Mouse (Mus musculus): ENCODE data around the gene Hist1h1e. TPM values are rescaled to one million over a fixed set of nuclear protein-coding genes. Genes with fewer than 3 reads are reported as not detected.
A peak's percentile ranks its signal among the peaks of the same experiment; 100 is the strongest.
"Not testable (repeated sequence)": the region's sequence is repeated elsewhere in the genome, so short reads cannot be mapped to it uniquely, and the experiment has no call there.

Gene Hist1h1e
- polyA plus RNA-seq, 1 experiment from 2014 or later = 12.2 TPM

- Histone ChIP-seq H3K27ac (replicated peaks) (peak overlapping the region; percentile 73), H3K27me3 (replicated peaks) (no peaks in the 10 kb centered on the region), H3K4me2 (peak overlapping the region; percentile 80), H3K36me3 (no peaks in the 10 kb centered on the region), H3K4me3 (peak overlapping the region; percentile 57), H3K4me1 (peaks cover 42% of the 10 kb centered on the region), H3K9ac (peak overlapping the region; percentile 87), H3K9me3 (no peaks in the 10 kb centered on the region)
- WGBS = 60% methylated on average over 6 of the region's 6 CpGs
- ATAC-seq (ENCODE audit: extremely low read depth, insufficient number of reproducible peaks, low FRiP score, low TSS enrichment) = no peak
These were observed 45.3 kb downstream of the Hist1h1e start for GRCm38 (mm10) chr13:23576906-23577639.

- peaks cover 41% of the 10 kb centered on the region for H3K4me1 ChIP-seq
- no peak for ATAC-seq (ENCODE audit: extremely low read depth, insufficient number of reproducible peaks, low FRiP score, low TSS enrichment)
- no peaks in the 10 kb centered on the region for H3K9me3 ChIP-seq
- peak overlapping the region; percentile 73 for H3K27ac ChIP-seq (replicated peaks)
- H3K4me2 ChIP-seq = peak overlapping the region; percentile 80
- H3K4me3 ChIP-seq = peak overlapping the region; percentile 57
- no peaks in the 10 kb centered on the region for H3K27me3 ChIP-seq (replicated peaks)
- H3K9ac ChIP-seq = peak overlapping the region; percentile 87
- H3K36me3 ChIP-seq = no peaks in the 10 kb centered on the region
- 22% methylated on average over 7 of the region's 7 CpGs for WGBS
These were observed 45.9 kb downstream of the Hist1h1e start for GRCm38 (mm10) chr13:23576351-23576881.

GRCm38 (mm10) chr13:23575864-23576313 lies 46.5 kb downstream of the Hist1h1e start:
- Histone ChIP-seq H3K9ac (peak overlapping the region; percentile 87), H3K4me3 (peak overlapping the region; percentile 57), H3K27ac (replicated peaks) (peak overlapping the region; percentile 73), H3K4me2 (peak overlapping the region; percentile 80), H3K4me1 (peaks cover 39% of the 10 kb centered on the region)
- H3K36me3 ChIP-seq; H3K27me3 ChIP-seq (replicated peaks); ATAC-seq (ENCODE audit: extremely low read depth, insufficient number of reproducible peaks, low FRiP score, low TSS enrichment); H3K9me3 ChIP-seq: not testable (repeated sequence)
- 1% methylated on average over 11 of the region's 40 CpGs for WGBS

DNA sequence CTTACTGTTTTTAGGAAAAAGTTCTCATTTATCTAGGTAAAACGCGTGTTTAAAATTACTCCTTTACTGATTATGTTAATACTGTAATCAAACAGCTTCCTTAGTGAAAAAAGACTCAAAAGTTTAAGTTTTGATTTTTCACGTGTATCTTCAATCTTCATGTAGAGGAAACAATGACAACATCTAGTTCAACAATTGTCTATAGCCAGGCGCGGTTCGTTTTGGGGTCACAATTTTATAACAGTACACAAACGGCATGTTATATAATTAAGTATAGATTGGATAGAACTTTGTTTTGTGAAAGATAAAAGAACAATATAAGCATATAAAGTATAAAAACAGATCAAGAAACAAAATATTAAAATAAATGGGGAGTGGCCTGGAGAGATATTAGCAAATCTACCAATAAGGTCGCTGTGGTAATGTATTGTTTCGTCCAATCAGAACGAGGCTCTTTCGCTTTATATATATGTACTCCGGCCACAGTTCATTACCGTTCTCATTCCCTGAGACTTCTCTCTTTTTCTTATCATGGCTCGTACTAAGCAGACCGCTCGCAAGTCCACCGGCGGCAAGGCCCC lies 47.0 kb downstream of the Hist1h1e start, which contains the start of gene Hist1h3d:
Gene Hist1h3d, plus strand, starts transcription at position 493 of the 581 bp plus-strand sequence.
- Histone ChIP-seq H3K9ac (peak within 1 kb of the TSS; percentile 87), H3K36me3 (no peaks in the 10 kb centered on the region), H3K27ac (replicated peaks) (peak within 1 kb of the TSS; percentile 84), H3K27me3 (replicated peaks) (no peaks in the 10 kb centered on the region), H3K9me3 (no peaks in the 10 kb centered on the region), H3K4me2 (peak within 1 kb of the TSS; percentile 80), H3K4me3 (peak within 1 kb of the TSS; percentile 57), H3K4me1 (peaks cover 36% of the 10 kb centered on the region)
- 3% methylated on average over 18 of the region's 18 CpGs for WGBS
- no peak for ATAC-seq (ENCODE audit: extremely low read depth, insufficient number of reproducible peaks, low FRiP score, low TSS enrichment)

GRCm38 (mm10) chr13:23574546-23575170 lies 47.7 kb downstream of the Hist1h1e start:
- Histone ChIP-seq H3K27ac (replicated peaks) (peak overlapping the region; percentile 96), H3K9ac (peak overlapping the region; percentile 79), H3K4me2 (peak overlapping the region; percentile 80), H3K4me1 (peaks cover 42% of the 10 kb centered on the region), H3K4me3 (peak overlapping the region; percentile 57)
- 3% methylated on average over 10 of the region's 39 CpGs for WGBS
- not testable (repeated sequence) for H3K27me3 ChIP-seq (replicated peaks); H3K36me3 ChIP-seq; ATAC-seq (ENCODE audit: extremely low read depth, insufficient number of reproducible peaks, low FRiP score, low TSS enrichment); H3K9me3 ChIP-seq

- 2% methylated on average over 39 of the region's 42 CpGs for WGBS
These were observed 48.3 kb downstream of the Hist1h1e start, which contains the start of the genes Hist1h2bf and Hist1h2ad for GRCm38 (mm10) chr13:23573898-23574524. TSS of gene Hist1h2bf (minus strand) at chr13:23574196. TSS of gene Hist1h2ad (plus strand) at chr13:23574381.

GRCm38 (mm10) chr13:23573034-23573897 lies 49.1 kb downstream of the Hist1h1e start:
- not testable (repeated sequence) for H3K27me3 ChIP-seq (replicated peaks); H3K36me3 ChIP-seq; ATAC-seq (ENCODE audit: extremely low read depth, insufficient number of reproducible peaks, low FRiP score, low TSS enrichment); H3K9me3 ChIP-seq
- Histone ChIP-seq H3K27ac (replicated peaks) (peak overlapping the region; percentile 96), H3K4me2 (peak overlapping the region; percentile 80), H3K4me3 (peak overlapping the region; percentile 57), H3K4me1 (peaks cover 45% of the 10 kb centered on the region), H3K9ac (peak overlapping the region; percentile 89)
- WGBS = 15% methylated on average over 20 of the region's 20 CpGs

More at GRCm38 (mm10) chr13:23573898-23574524, 48.3 kb downstream of the Hist1h1e start, which contains the start of the genes Hist1h2bf and Hist1h2ad:
- Histone ChIP-seq H3K9ac (peak within 1 kb of the TSS; percentile 89), H3K4me2 (peak within 1 kb of the TSS; percentile 80), H3K27ac (replicated peaks) (peak within 1 kb of the TSS; percentile 96), H3K4me1 (peaks cover 45% of the 10 kb centered on the region), H3K4me3 (peak within 1 kb of the TSS; percentile 57)
- not testable (repeated sequence) for H3K36me3 ChIP-seq; H3K9me3 ChIP-seq; H3K27me3 ChIP-seq (replicated peaks)
- ATAC-seq (ENCODE audit: extremely low read depth, insufficient number of reproducible peaks, low FRiP score, low TSS enrichment) = peak; percentile 78

DNA sequence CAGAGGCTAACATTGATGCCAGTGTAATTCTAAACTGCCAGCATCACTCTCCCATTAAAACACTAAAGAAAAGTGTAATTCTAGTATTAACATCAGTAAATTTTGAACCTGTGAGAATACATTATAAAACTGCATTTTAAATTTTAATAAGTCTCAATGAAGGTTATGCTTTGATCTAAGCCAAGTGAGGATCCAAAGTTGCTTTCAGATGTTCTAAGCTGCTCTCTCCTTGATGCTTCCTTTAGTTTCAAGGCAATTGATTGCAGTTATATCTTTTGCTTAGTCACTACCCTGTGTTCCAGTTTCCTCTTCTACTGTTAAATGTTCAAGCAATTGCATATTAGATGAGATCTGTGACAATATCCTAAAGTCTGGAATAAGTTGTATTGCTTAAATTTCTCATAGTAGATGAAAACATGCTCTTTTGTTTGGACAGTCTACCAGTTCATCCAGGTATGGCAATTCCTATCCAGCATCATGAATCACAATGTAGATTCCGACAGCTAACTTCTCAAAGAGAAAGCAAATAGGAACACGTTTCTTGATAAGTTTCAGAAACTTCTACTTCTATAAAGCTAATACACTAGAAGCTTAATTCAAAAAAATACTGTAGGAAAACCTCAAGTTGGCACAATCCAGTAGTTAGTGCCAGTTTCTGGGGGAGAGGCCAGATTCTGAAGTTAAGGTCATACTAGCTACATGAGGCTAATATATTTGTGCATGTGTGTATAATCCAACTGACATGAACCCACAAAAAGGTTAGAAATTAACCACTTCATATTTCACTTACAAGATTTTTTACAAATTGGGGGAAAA lies 49.9 kb downstream of the Hist1h1e start:
- no peak for ATAC-seq (ENCODE audit: extremely low read depth, insufficient number of reproducible peaks, low FRiP score, low TSS enrichment)

GRCm38 (mm10) chr13:23571504-23572217 lies 50.7 kb downstream of the Hist1h1e start:
- H3K36me3 ChIP-seq; H3K9me3 ChIP-seq; ATAC-seq (ENCODE audit: extremely low read depth, insufficient number of reproducible peaks, low FRiP score, low TSS enrichment); H3K27me3 ChIP-seq (replicated peaks): not testable (repeated sequence)
- WGBS = 1% methylated on average over 16 of the region's 34 CpGs
- Histone ChIP-seq H3K4me2 (peak overlapping the region; percentile 80), H3K9ac (peak overlapping the region; percentile 89), H3K4me1 (peaks cover 37% of the 10 kb centered on the region), H3K27ac (replicated peaks) (peak overlapping the region; percentile 96), H3K4me3 (peak overlapping the region; percentile 57)

More for the DNA sequence above, 49.9 kb downstream of the Hist1h1e start:
- Histone ChIP-seq H3K27me3 (replicated peaks) (no peaks in the 10 kb centered on the region), H3K36me3 (no peaks in the 10 kb centered on the region), H3K9me3 (no peaks in the 10 kb centered on the region), H3K9ac (peak overlapping the region; percentile 89), H3K4me3 (peak overlapping the region; percentile 57), H3K4me2 (peak overlapping the region; percentile 80), H3K4me1 (peaks cover 44% of the 10 kb centered on the region), H3K27ac (replicated peaks) (peak overlapping the region; percentile 96)
- 34% methylated on average over 2 of the region's 2 CpGs for WGBS

All from heart, embryonic 13.5 days (tissue).